Mouse (Mus musculus): Measurements from ENCODE around the gene Ech1.

The Ech1 gene

GRCm38 (mm10) chr7:28802846-28803588 lies 22.0 kb upstream of the Ech1 start:
- in situ Hi-C loops (cut with MseI, MboI): no loop called here

GRCm38 (mm10) chr7:28803756-28804155 lies 21.3 kb upstream of the Ech1 start:
- in situ Hi-C loops (cut with MseI, MboI): no loop called here

GRCm38 (mm10) chr7:28806869-28807268 lies 18.1 kb upstream of the Ech1 start:
- in situ Hi-C loops (cut with MseI, MboI): no loop called here

- in situ Hi-C loops (cut with MseI, MboI): no loop called here
Measured at GRCm38 (mm10) chr7:28807641-28808220, 17.3 kb upstream of the Ech1 start.

GRCm38 (mm10) chr7:28808221-28808941 lies 16.6 kb upstream of the Ech1 start, which contains the start of gene Hnrnpl:
TSS of gene Hnrnpl (plus strand) at chr7:28808541.
- in situ Hi-C loops (cut with MseI, MboI): no loop called here

- in situ Hi-C loops (cut with MseI, MboI): no loop called here
Measured at GRCm38 (mm10) chr7:28808957-28809393, 16.0 kb upstream of the Ech1 start.

GRCm38 (mm10) chr7:28809401-28810089 lies 15.5 kb upstream of the Ech1 start:
- in situ Hi-C loops (cut with MseI, MboI): no loop called here

- in situ Hi-C loops (cut with MseI, MboI): no loop called here
Measured at GRCm38 (mm10) chr7:28810107-28811066, 14.6 kb upstream of the Ech1 start.

- in situ Hi-C loops (cut with MseI, MboI): no loop called here
Measured at GRCm38 (mm10) chr7:28811228-28811627, 13.8 kb upstream of the Ech1 start.

GRCm38 (mm10) chr7:28811640-28812275 lies 13.3 kb upstream of the Ech1 start:
- in situ Hi-C loops (cut with MseI, MboI): no loop called here

GRCm38 (mm10) chr7:28812436-28812835 lies 12.6 kb upstream of the Ech1 start:
- in situ Hi-C loops (cut with MseI, MboI): no loop called here

GRCm38 (mm10) chr7:28812949-28813348 lies 12.1 kb upstream of the Ech1 start:
- in situ Hi-C loops (cut with MseI, MboI): no loop called here

- in situ Hi-C loops (cut with MseI, MboI): no loop called here
Measured at GRCm38 (mm10) chr7:28814306-28815034, 10.5 kb upstream of the Ech1 start.

- in situ Hi-C loops (cut with MseI, MboI): no loop called here
Measured at GRCm38 (mm10) chr7:28815230-28815629, 9.8 kb upstream of the Ech1 start.

GRCm38 (mm10) chr7:28816201-28816600 lies 8.8 kb upstream of the Ech1 start:
- in situ Hi-C loops (cut with MseI, MboI): no loop called here

GRCm38 (mm10) chr7:28816920-28817319 lies 8.1 kb upstream of the Ech1 start:
- in situ Hi-C loops (cut with MseI, MboI): no loop called here

GRCm38 (mm10) chr7:28817524-28817923 lies 7.5 kb upstream of the Ech1 start:
- in situ Hi-C loops (cut with MseI, MboI): no loop called here

- in situ Hi-C loops (cut with MseI, MboI): no loop called here
Measured at GRCm38 (mm10) chr7:28817957-28818356, 7.1 kb upstream of the Ech1 start.

GRCm38 (mm10) chr7:28818436-28818835 lies 6.6 kb upstream of the Ech1 start:
- in situ Hi-C loops (cut with MseI, MboI): no loop called here

All from mouse trophoblast stem cell (cell line).